Mouse (Mus musculus): ENCODE data around the gene Trir. TPM values are rescaled to one million over a fixed set of nuclear protein-coding genes. Genes with fewer than 3 reads are reported as not detected.

Trir gene
- polyA plus RNA-seq, 1 experiment from 2014 or later = 156 TPM

DNA sequence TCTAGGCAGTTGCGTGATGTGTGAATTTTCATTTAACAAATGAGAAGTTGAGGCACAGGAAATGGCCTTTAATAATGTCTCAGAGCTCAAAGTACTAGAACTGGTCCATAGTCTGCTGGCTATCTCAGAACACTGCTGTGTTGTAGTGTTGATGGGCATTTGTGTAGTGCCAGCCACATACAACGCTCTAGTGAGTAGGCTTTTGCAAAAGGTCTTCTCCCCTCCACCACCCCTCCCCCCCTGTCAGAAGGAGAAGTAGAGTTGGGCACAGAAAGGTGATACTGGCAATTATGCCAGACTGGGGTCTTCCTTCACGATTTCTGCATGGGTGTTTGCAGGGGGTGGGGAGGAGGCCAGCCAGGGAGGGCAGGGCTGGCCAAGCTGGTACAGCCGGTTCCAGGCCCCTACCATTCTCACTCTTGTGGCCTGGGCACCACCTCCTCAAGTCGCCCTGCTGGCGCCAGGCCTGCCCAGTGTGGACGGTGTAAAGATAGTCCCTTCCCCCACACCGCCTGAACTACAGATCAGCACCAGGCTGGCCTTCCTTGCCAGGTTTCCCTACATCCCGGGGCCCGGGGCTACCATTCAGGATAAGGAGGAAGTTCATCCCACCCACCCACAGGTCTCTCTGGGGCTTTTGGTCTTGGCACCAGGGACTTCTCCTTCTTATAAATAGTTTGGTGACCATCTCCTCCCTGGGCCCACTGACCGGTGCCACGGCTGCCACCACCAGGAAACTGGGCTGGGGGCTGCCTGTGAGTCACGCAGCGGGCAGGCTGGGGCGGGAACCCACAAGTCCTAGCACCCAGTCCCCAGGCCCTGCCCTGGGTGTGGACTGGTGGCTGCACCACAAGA is 44.8 kb upstream of the Trir start:
- 73% methylated on average over 15 of the region's 15 CpGs for WGBS
- no peak for DNase-seq
- H3K9ac ChIP-seq = 0 out of 2 replicates have a peak overlapping the region, but pooled peaks have one; percentile 3
- peaks cover 4% of the 10 kb centered on the region for H3K27me3 ChIP-seq (ENCODE audit: insufficient read depth, low read length)
- ATAC-seq (ENCODE audit: insufficient read depth) = no peak
- H3K4me1 ChIP-seq (ENCODE audit: insufficient read depth) = peaks cover 56% of the 10 kb centered on the region
- peak overlapping the region; percentile 3 for H3K4me2 ChIP-seq
- TF ChIP-seq CTCF (IDR thresholded peaks at IDR 0.05; ENCODE audit: low read depth) = no peak
- H3K9me3 ChIP-seq (ENCODE audit: low read depth, low read length) = no peaks in the 10 kb centered on the region
- no peaks in the 10 kb centered on the region for H3K36me3 ChIP-seq (ENCODE audit: insufficient read depth)
- H3K27ac ChIP-seq (ENCODE audit: low read depth) = peak overlapping the region; percentile 80
- no peak overlapping the region for H3K4me3 ChIP-seq (ENCODE audit: low read depth, low read length)

DNA sequence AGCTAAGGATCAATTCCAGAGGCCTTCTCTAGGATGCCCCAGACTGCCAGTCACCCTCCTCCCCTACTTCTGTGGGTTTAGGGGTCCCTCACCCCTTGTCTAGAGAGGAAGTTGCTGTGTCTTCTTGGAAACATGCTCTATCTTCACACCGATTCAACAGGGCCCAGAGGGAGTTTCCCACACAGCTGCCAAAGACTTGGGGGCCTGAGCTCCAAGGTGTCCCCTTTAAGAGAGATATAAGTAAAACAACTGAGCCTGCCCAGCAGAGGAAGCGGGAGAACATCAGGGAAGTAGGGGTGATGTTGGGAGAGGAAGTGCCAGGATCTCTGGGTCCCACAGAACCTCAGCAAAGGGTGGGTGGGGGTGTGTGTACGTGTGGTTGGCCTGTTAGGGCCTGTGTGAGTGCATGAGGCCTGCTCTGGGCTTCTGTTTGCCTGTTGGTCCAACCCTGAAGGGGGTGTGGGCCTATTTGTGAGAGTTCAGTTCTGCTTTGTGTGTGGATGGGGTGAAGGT is 44.1 kb upstream of the Trir start:
- ATAC-seq (ENCODE audit: insufficient read depth) (no peak), DNase-seq (no peak)
- WGBS = 57% methylated on average over 3 of the region's 3 CpGs
- Histone ChIP-seq H3K9me3 (ENCODE audit: low read depth, low read length) (no peaks in the 10 kb centered on the region), H3K9ac (0 out of 2 replicates have a peak overlapping the region, but pooled peaks have one; percentile 3), H3K4me2 (peak overlapping the region; percentile 3), H3K27me3 (ENCODE audit: insufficient read depth, low read length) (no peaks in the 10 kb centered on the region; the same call in 1 of the 2 replicates), H3K4me1 (ENCODE audit: insufficient read depth) (peaks cover 56% of the 10 kb centered on the region), H3K4me3 (ENCODE audit: low read depth, low read length) (no peak overlapping the region), H3K36me3 (ENCODE audit: insufficient read depth) (no peaks in the 10 kb centered on the region), H3K27ac (ENCODE audit: low read depth) (peak overlapping the region; percentile 24; the same call in 1 of the 2 replicates)
- TF ChIP-seq CTCF (IDR thresholded peaks at IDR 0.05; ENCODE audit: low read depth) = no peak

DNA sequence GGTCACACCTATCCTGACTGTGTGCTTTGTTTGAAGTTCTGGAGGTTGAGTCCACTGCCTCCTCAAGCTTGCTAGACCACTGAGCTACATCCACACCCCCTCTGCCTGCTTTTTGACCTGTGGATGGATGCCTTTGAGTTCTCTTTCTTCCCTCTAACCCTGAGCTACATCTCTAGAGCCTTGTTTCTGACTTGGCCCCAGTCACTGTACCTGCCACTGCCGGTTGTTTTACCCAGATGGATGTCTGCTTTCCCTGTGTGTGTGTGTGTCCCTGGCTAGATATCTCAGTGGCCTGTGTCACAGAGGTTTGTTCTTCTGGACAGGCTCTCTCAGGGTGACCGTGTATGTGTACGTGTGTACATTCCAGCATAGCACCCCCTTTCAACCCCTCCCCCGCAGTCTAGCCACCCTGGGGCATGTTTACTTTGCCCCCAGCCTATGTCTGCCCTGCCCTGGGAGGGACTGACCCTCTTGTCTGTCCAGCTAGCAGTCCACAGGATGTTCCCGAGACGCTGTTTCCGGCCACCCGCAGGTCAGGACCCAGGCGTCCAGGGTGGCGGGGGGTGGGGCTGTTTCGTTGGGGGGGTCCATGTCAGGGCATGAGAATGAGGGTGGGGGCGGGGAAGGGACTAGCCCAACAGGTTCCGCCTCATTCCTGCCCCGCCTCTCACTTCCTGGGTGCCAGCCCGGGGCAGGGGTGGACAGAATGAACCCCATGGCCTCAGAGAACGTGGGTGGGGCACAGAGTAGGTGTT is 42.2 kb upstream of the Trir start:
- DNase-seq (peak; percentile 23), ATAC-seq (ENCODE audit: insufficient read depth) (no peak)
- 3% methylated on average over 16 of the region's 16 CpGs for WGBS
- no peak for TF ChIP-seq CTCF (IDR thresholded peaks at IDR 0.05; ENCODE audit: low read depth)
- Histone ChIP-seq H3K9me3 (ENCODE audit: low read depth, low read length) (no peaks in the 10 kb centered on the region), H3K4me2 (peak overlapping the region; percentile 100), H3K4me3 (ENCODE audit: low read depth, low read length) (peak overlapping the region; percentile 52), H3K9ac (peak overlapping the region; percentile 58), H3K27me3 (ENCODE audit: insufficient read depth, low read length) (no peaks in the 10 kb centered on the region), H3K4me1 (ENCODE audit: insufficient read depth) (peaks cover 53% of the 10 kb centered on the region), H3K27ac (ENCODE audit: low read depth) (peak overlapping the region; percentile 67), H3K36me3 (ENCODE audit: insufficient read depth) (no peaks in the 10 kb centered on the region)

DNA sequence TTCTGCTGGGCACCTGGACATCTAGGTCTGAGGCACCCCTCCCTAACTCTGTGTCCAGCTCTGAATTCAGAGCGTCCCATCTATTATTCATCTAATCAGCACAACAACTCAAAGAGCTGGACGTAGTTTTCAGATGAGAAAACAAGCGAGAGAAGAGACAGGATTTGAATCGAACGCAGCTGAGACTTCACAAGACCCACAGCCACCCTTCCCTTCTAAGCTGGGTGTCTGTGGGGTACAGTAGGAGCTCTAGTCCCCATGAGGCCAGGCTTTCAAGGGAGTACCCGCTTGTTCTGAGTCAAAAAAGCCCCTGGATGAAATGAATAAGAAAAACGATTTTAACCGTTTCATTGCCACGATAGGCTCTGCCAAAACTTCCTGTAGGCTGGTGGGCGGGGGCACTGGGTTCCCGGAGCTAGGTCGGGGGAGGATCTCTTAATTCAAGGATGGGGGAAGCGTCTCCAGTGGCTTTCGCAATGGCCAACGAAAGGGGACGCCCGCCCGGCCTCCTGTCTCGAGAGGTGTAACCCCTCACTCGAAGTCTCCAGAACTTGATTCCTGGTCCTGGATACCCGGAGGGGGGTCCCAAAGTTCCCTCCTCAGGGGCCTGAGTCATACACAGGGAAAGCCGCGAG is 41.5 kb upstream of the Trir start:
- peak; percentile 64 for DNase-seq
- Histone ChIP-seq H3K9ac (peak overlapping the region; percentile 58), H3K36me3 (ENCODE audit: insufficient read depth) (no peaks in the 10 kb centered on the region), H3K4me3 (ENCODE audit: low read depth, low read length) (peak overlapping the region; percentile 52), H3K27ac (ENCODE audit: low read depth) (peak overlapping the region; percentile 67), H3K4me2 (peak overlapping the region; percentile 100), H3K27me3 (ENCODE audit: insufficient read depth, low read length) (no peaks in the 10 kb centered on the region), H3K4me1 (ENCODE audit: insufficient read depth) (peaks cover 48% of the 10 kb centered on the region), H3K9me3 (ENCODE audit: low read depth, low read length) (no peaks in the 10 kb centered on the region)
- ATAC-seq (ENCODE audit: insufficient read depth) = no peak
- TF ChIP-seq CTCF (IDR thresholded peaks at IDR 0.05; ENCODE audit: low read depth) = no peak
- WGBS = 2% methylated on average over 23 of the region's 23 CpGs

DNA sequence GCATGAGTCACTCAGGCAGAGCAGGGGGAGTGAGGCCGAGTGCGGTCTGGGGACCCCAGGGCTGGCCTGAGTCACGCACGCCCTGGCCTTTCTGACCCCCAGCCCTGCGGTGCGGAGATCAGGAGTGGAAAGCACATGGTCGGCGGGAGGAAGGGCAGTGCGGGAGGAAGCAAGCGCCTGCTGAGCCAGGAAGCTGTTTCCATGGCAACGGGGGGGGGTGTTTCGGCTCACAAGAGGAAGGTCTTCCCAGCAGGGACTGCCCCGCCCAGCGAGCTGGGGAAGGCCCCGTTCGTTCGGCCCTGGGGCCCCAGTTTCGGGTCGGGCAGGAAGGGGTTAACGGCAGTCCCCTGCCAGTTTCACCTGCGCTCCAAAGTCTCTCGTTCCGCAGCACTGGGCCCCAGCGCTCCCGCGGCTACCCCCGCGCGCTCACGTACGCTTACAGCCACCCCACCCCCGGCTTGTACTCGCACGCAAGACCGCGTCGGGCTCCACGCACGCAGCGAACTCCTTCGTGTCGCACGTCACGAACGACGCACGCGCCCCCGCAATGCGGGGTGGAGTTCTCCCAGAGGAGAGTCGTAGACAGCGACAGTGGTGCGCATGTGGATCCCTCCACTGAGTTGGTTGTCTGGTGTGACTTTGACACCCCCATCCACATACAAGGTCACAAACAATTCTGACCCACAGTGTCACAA is 40.8 kb upstream of the Trir start:
- no peaks in the 10 kb centered on the region for H3K9me3 ChIP-seq (ENCODE audit: low read depth, low read length)
- no peaks in the 10 kb centered on the region for H3K27me3 ChIP-seq (ENCODE audit: insufficient read depth, low read length)
- no peaks in the 10 kb centered on the region for H3K36me3 ChIP-seq (ENCODE audit: insufficient read depth)
- TF ChIP-seq CTCF (IDR thresholded peaks at IDR 0.05; ENCODE audit: low read depth) = no peak
- peak overlapping the region; percentile 67; the same call in 1 of the 2 replicates for H3K27ac ChIP-seq (ENCODE audit: low read depth)
- H3K4me1 ChIP-seq (ENCODE audit: insufficient read depth) = peaks cover 44% of the 10 kb centered on the region
- H3K4me3 ChIP-seq (ENCODE audit: low read depth, low read length) = peak overlapping the region; percentile 52
- DNase-seq (peak; percentile 83), ATAC-seq (ENCODE audit: insufficient read depth) (peak; percentile 7)
- WGBS = under 1% methylated on average over 53 of the region's 53 CpGs
- H3K4me2 ChIP-seq = peak overlapping the region; percentile 100
- H3K9ac ChIP-seq = peak overlapping the region; percentile 58

DNA sequence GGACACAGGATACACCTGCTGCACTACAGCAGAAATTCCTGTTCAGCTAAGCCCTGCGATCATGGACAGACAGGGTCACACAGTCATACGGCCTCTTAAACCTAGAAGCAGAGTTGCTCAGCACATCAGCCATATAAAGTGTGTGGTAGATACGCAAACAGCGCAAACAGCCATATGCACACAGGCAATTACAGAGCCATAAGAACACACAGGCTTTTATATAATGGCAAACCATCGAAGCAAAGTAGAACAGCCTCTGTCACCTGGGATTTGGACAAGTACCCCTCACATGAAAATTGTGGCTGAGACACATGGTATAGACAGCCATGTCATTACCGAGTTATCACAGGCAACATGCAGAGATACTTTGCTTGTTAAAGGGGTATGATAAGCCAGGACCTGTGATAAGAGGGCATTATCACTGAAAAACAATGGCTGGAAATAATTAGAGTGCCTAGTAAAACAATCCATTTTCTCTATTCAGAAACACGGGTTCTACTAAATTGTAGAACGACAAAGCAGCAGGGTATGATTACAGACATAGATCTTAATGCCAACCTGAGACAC is 40.2 kb upstream of the Trir start:
- no peaks in the 10 kb centered on the region for H3K27me3 ChIP-seq (ENCODE audit: insufficient read depth, low read length)
- 32% methylated on average over 8 of the region's 8 CpGs for WGBS
- H3K9ac ChIP-seq = peak overlapping the region; percentile 58
- peak overlapping the region; percentile 67; the same call in 1 of the 2 replicates for H3K27ac ChIP-seq (ENCODE audit: low read depth)
- ATAC-seq (ENCODE audit: insufficient read depth) (no peak), DNase-seq (peak; percentile 48)
- peak overlapping the region; percentile 100 for H3K4me2 ChIP-seq
- no peak for TF ChIP-seq CTCF (IDR thresholded peaks at IDR 0.05; ENCODE audit: low read depth)
- peak overlapping the region; percentile 52 for H3K4me3 ChIP-seq (ENCODE audit: low read depth, low read length)
- no peaks in the 10 kb centered on the region for H3K9me3 ChIP-seq (ENCODE audit: low read depth, low read length)
- H3K4me1 ChIP-seq (ENCODE audit: insufficient read depth) = peaks cover 39% of the 10 kb centered on the region
- H3K36me3 ChIP-seq (ENCODE audit: insufficient read depth) = no peaks in the 10 kb centered on the region
